Mouse (Mus musculus) splenic B cell, adult 2 months (primary cell): Measurements from ENCODE around the gene Ttll13.

Experiments used
- DNase-seq: peaks from one replicate; pipeline ENCODE4 v3.0.0-alpha.2; 2011; ENCODE audit warnings: low read depth, low spot score
- H3K27me3 ChIP-seq: 2 replicates; pipeline ENCODE4 v1.6.1; 2012; ENCODE audit warnings: mild to moderate bottlenecking, low read length, moderate library complexity, mixed read lengths; ENCODE audit not compliant: control insufficient read depth, poor library complexity, insufficient read depth, severe bottlenecking
- H3K36me3 ChIP-seq: 2 replicates; pipeline ENCODE4 v1.6.1; 2012; ENCODE audit warnings: mild to moderate bottlenecking, low read length, moderate library complexity, mixed read lengths; ENCODE audit not compliant: control insufficient read depth, poor library complexity, insufficient read depth, severe bottlenecking

Ttll13 gene

DNA sequence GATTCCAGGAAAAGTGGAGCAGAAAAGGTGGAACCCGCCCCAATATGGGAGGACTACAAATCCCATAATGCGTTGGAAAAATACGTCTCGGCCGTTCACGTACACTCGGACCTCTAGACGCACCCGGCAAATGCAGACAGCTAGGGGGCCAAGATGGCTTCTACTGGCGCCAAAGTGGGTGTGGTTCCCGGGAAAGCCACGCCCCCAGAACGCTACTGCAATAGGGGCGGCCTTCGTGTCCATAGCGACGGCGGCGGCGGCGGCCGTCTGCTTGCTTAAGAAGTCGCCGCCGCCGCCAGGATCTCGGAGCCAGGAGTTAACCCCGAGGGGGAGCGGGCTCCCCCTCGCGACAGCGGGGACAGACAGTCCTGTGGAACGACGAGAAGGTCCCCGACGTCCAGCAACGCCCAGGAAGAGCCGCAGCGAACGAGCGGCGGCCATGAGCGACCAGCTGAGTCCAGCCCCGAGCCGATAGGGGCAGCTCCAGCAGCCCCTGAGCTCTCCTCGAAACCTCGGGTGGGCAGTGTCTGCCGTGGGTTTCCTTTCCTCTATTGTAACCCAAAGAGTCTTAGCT is at the start of gene Ttll13:
TSS of gene Ttll13 (plus strand) at position 229 of the 574 bp plus-strand sequence.
- DNase-seq, result peak; percentile 97

DNA sequence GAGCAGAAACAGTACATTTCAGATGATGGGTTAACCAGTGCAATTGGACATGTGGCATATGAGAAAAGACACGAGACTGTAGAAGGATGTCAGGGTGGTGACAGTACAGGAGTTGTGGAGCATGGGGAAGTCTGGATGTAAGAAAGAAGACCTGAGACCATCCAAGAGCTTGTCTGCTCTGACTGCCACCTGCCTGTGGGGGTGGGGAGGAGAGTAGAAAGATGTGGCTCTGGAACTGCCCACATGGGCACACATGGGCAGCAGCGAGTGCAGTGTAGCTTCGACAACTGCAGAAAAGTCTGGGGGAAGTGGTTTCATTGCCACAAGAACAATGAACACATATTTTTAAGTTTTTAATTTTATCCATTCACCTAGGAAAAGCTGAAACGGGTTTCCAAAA is 48.8 kb upstream of the Ttll13 start:
- no peaks in the 10 kb centered on the region for H3K27me3 ChIP-seq
- H3K36me3 ChIP-seq, result peaks cover 4% of the 10 kb centered on the region; the same call in 1 of the 2 replicates
- DNase-seq, result peak; percentile 75

More for the DNA sequence above, at the start of gene Ttll13:
- H3K27me3 ChIP-seq, result no peaks in the 10 kb centered on the region
- H3K36me3 ChIP-seq, result no peaks in the 10 kb centered on the region

DNA sequence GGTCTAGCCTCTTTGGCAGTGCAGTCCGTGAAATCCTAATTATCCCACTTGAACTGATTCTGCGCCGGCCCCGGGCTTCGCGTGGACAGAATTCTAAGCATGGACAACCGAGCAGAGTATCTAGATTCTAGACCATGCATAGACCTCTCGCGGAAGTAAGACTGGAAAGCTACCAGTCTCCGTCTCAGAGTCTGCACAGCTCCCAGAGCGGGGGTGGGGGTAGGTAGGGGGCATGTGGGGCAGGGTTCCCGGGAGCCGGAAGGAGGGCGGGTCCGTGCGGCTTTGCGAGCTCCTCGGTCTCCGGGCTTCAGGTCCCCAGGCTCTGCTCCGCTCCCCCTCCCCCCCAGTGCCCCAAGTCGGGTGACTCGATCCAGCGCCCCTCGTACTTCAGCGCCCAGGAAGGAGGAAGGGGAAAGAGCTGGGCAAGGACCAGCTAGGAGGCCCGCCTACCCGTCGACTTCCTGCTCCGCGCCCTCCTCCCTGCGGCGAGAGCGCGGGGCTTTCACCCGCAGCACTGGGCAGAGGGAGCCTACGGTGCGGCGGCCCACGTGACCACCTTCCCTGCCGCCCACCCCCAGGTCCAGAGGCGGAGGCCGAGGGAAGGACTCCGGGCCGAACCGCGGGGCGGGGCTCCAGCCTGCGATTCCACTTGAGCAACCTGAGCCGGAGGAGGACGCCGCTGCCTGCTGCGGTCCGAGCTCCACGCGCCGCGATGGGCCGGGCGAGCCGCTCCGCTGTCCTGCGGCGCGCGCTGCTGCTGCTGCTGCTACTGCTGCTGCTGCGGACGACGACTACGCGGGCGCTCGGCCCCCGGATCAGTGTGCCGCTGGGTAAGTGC is 48.0 kb upstream of the Ttll13 start:
- DNase-seq, result peak; percentile 71
- Histone ChIP-seq H3K27me3 (no peaks in the 10 kb centered on the region), H3K36me3 (peaks cover 4% of the 10 kb centered on the region; the same call in 1 of the 2 replicates)

DNA sequence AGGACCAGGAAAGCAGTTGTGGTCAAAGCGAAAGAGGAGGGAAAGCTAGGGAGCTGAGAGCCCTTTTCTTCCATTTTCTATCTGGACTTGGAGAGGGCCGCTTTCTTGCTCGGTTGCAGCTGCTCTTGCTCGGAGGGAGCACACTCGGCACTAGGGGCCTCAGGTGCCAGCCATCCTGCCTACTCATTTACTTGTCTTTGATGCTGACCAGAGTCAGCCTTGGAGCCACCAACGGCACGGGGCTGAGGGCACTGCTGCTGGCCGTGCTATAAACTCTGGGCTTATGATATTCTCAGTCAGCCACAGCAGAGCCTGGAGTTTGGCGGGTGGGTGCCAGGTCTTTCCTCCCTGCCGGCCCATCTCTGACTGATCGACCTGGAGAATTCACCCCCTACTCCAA is 47.3 kb upstream of the Ttll13 start:
- H3K27me3 ChIP-seq, result no peaks in the 10 kb centered on the region
- DNase-seq, result no peak
- peaks cover 4% of the 10 kb centered on the region; the same call in 1 of the 2 replicates for H3K36me3 ChIP-seq

DNA sequence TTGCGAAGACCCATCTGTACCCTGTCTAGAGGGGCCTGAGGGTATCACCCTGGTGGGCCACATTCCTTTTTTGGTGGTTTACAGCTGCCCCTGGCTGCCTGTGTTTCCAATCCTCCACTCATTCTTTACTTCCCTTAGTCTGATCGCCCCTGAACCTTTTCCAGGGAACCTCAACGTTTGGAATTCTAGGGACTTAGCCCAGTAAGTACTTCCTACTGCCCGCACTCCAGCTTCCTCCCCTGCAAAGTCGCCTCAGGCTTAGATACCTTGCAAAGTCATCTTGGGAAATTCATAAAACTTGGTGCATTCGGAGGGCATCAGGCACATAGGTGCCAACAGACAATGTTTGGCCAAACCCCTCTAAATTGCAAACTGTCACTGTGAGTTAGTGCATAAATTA is 46.9 kb upstream of the Ttll13 start:
- Histone ChIP-seq H3K36me3 (peaks cover 4% of the 10 kb centered on the region; the same call in 1 of the 2 replicates), H3K27me3 (no peaks in the 10 kb centered on the region)
- no peak for DNase-seq

DNA sequence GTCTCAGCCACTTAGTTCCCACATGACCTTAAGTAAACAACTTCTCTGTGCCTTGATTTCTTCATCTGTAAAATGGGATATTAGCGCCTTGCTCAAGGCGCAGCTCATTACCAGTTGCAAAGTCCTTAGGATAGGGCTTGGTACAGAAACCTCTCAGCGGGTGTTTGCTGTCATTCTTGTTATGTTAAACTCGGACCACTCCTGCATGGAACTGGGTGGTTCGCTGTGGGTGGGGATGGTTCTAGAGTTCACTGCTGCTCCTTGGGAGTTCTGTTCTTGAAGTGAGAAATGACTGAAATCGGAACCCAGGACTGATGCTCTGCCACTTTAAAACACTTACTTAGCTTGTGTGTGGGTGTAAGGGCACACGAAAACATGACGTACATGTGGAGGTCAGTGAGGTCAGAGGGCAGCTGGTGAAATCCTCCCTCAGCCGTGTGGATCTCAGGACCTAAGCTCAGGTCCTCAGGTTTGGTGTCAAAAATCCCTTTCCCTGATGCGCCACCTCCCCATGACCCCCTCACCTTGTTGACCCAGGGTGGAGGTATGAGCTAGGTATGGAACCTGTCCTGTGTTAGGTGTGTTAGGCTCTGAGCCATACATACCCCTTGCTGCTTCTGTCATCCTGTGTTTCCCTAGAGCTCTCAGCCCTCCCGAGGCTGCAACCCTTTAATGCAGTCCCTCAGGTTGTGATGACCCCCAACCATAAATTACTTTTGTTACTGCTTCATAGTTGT is 46.2 kb upstream of the Ttll13 start:
- Histone ChIP-seq H3K27me3 (no peaks in the 10 kb centered on the region), H3K36me3 (peaks cover 4% of the 10 kb centered on the region; the same call in 1 of the 2 replicates)
- no peak for DNase-seq

DNA sequence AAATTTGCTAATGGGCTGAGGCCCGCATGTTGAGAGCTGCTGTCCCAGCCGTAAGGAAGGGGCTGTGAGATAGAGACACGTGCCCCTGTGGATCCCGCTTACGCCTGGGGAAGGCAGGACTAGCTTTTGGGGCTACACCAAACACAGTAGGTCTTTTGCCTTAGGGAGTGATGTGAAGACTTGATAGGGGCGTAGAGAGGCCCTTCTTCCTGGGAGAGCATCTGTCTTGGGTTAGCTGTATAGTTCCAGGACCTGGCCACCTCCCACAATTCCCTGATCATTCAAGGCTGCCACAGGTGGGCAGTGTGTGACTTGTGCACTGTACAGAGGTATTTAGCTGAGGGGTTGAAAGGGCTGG is 45.6 kb upstream of the Ttll13 start:
- H3K36me3 ChIP-seq, result peaks cover 4% of the 10 kb centered on the region; the same call in 1 of the 2 replicates
- no peak for DNase-seq
- no peaks in the 10 kb centered on the region for H3K27me3 ChIP-seq

DNA sequence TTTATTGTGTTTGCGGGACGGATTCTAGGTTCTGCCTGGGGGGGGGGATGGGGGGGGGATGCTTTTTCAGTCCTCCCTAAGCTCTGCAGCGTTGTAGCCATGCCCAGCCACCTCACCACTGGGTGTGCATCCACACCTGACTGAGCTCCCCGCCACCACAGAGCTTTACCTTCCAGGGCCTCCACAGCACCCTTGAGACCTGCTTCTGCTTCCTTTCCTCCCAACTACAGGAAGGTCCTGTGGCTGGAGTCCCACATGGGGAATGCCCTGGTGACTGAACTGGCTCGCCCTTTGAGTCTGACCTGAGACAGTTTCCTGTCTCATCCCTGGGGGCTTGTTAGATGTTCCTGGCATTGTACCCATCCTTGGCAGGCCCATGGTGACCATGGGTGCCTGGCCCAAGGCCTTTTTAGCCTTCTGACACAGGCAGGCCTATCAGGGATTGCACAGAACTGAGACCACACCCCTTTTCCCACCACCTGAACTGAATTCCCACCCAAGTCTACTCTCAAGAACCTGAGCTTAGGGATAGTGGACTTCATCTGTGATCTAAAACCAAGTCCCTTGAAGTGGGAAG is 45.1 kb upstream of the Ttll13 start:
- DNase-seq, result peak; percentile 52
- Histone ChIP-seq H3K36me3 (peaks cover 4% of the 10 kb centered on the region; the same call in 1 of the 2 replicates), H3K27me3 (no peaks in the 10 kb centered on the region)

DNA sequence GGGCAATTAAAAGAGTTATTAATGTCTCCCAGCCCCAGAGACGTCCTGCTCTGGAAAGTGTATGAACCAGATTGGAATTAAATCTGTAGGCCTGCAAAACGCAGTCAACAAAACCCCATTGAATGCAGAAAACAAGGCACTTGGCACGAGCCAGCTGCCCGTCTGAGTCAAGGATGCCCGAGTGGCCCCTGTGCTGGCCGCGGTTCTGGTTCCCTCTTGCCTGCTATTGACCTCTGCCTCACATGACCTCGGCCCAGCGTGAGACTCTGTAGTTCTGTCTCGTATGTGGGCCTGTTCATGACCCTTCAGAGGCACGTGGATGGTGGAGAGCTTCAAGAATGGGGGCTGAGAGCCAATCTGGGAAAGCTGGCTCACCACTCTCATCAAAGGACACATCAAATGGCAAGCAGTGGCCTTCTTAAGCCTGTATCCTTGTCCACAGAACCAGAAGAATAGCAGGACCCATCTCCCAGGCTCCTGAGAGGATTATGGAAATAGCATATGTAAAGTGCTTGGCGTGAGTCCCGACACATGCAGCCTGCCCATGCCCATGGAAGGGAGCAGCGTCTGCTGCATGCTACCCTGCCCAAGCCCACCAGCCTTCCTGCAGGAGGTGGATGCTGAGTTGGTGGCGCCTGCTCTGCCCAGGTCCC is 44.2 kb upstream of the Ttll13 start:
- H3K27me3 ChIP-seq, result no peaks in the 10 kb centered on the region
- DNase-seq, result no peak
- H3K36me3 ChIP-seq, result peaks cover 4% of the 10 kb centered on the region; the same call in 1 of the 2 replicates

DNA sequence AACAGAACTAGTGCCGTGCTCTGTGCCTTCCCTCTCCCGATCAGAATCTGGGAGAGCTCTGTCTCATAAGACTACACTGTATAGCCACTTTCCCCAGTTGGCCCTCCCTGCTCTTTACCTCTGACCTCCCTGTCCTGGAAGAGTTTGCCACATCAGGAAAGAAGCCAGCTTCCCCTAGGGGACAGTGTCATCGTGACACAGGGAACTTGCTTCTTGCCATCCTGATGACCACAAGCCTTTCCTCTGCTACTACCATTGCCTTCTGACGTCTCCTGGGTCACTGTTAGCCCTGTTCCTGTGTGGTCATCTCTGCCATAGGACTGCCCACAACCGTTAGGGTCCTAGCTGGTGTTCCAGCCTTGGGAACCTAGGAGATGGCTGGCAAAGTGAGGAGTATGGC is 43.2 kb upstream of the Ttll13 start:
- Histone ChIP-seq H3K36me3 (peaks cover 4% of the 10 kb centered on the region; the same call in 1 of the 2 replicates), H3K27me3 (no peaks in the 10 kb centered on the region)
- DNase-seq, result no peak

DNA sequence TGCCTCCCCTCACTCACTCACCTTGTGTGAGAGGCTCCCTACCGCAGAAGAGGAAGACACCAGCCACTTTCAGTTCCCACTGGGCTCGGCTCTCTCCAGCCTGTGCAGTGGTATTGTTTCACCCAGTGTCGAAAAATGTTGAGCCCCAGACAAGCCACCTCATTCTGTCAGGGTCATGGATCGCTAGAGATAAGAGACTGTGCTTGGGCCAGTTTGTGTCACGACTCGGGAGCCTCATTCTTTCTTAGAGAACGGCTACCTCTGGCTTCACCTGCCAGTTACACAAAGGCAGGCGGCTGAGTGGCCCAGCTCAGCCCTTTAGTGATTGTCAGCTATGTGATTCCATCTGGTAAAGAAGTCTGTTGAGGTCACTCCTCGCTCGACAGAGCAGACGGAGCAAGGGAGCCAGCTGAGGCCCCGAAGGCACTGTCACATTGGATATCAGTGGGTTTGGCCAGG is 42.5 kb upstream of the Ttll13 start:
- peaks cover 4% of the 10 kb centered on the region; the same call in 1 of the 2 replicates for H3K36me3 ChIP-seq
- H3K27me3 ChIP-seq, result no peaks in the 10 kb centered on the region
- peak; percentile 85 for DNase-seq

DNA sequence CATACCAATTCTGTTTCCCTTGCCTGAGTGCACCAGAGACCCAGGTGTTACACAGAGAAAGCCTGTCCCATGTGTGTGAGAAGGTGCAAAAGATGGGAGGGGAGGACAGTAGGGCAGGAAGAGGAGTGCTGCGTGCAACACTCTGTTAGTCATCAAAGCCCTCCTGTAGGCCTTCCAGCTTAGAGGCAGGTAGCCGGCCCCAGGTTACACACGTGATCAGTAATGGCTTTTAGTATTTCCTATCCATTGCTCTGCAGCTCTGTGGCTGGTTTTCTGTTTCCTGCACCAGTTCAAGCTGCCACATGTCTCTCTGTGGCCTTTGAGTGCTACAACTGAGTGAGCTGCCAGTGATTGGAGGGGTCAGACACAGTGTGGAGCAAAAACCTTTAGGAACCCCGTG is 41.8 kb upstream of the Ttll13 start:
- Histone ChIP-seq H3K27me3 (no peaks in the 10 kb centered on the region), H3K36me3 (peaks cover 4% of the 10 kb centered on the region; the same call in 1 of the 2 replicates)
- DNase-seq, result no peak

DNA sequence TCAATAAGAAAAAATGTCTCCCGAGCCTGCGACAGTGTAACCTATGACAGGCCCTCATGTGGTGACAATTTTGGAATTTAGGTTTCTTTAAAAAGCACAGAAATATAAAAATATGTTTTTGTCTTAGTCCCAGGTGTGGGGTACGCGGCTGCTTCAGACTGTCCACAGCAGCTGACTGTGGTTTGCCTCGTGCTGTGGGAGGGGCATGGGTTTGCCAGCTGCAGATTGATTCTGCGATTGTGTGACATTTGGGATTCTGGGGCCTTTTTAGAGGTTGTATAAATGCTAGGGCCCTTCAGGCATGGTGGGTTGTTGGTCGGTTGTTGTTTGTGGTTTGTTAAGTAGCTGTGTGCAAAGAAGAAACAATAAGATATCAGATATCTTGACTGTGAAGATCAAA is 41.2 kb upstream of the Ttll13 start:
- Histone ChIP-seq H3K36me3 (peaks cover 2% of the 10 kb centered on the region; the same call in 1 of the 2 replicates), H3K27me3 (no peaks in the 10 kb centered on the region)
- DNase-seq, result peak; percentile 58
